Mouse (Mus musculus) limb, embryonic 15.5 days (tissue): ENCODE measurements around the gene C1qb. TPM values are rescaled to one million over a fixed set of nuclear protein-coding genes. Genes with fewer than 3 reads are reported as not detected.

Experiments
- ATAC-seq: fragments of 200-750 bp; cut with Nextera tagmentation; 2 replicates; pipeline ENCODE4 v1.8.0; 2017; ENCODE audit warnings: low read depth, moderate TSS enrichment; ENCODE audit not compliant: insufficient number of reproducible peaks, low FRiP score, low TSS enrichment
- H3K27ac ChIP-seq: fragments of 300-500 bp; sonication (generic); 2 replicates; pipeline ENCODE4 v1.5.1; 2015; ENCODE audit warnings: moderate library complexity, mild to moderate bottlenecking, inconsistent platforms
- H3K27me3 ChIP-seq: fragments of 300-500 bp; sonication (generic); 2 replicates; pipeline ENCODE4 v1.6.1; 2015; ENCODE audit warnings: inconsistent platforms
- H3K36me3 ChIP-seq: fragments of 300-500 bp; sonication (generic); 2 replicates; pipeline ENCODE4 v1.6.1; 2015; ENCODE audit warnings: inconsistent platforms
- H3K4me1 ChIP-seq: fragments of 300-500 bp; sonication (generic); 2 replicates; pipeline ENCODE4 v1.6.1; 2015; ENCODE audit warnings: inconsistent platforms
- H3K4me2 ChIP-seq: fragments of 300-500 bp; sonication (generic); 2 replicates; pipeline ENCODE4 v1.6.1; 2015; ENCODE audit warnings: mild to moderate bottlenecking, inconsistent platforms
- H3K4me3 ChIP-seq: fragments of 300-500 bp; sonication (generic); 2 replicates; pipeline ENCODE4 v1.5.1; 2015; ENCODE audit warnings: mild to moderate bottlenecking, inconsistent platforms
- H3K9ac ChIP-seq: fragments of 300-500 bp; sonication (generic); 2 replicates; pipeline ENCODE4 v1.6.1; 2015; ENCODE audit warnings: inconsistent platforms
- H3K9me3 ChIP-seq: fragments of 300-500 bp; sonication (generic); 2 replicates; pipeline ENCODE4 v1.6.1; 2016; ENCODE audit warnings: inconsistent platforms
- WGBS: fragments of 180-500 bp; shearing (Covaris S2); methylation state at CpG from one replicate; pipeline ENCODE4 v1.1.7; 2015; 5-methylcytosine and 5-hydroxymethylcytosine counted together
- polyA plus RNA-seq: library from polyadenylated mRNA; unstranded; fragments of >200 nt; fragmentation: Nextera tagmentation; extraction: Ambion mirVana; gene quantifications from 2 replicates; pipeline ENCODE4 v1.2.1, GENCODE M21; 2015

C1qb gene
- polyA plus RNA-seq, result 75.5 and 83.3 TPM in 2 replicates

DNA sequence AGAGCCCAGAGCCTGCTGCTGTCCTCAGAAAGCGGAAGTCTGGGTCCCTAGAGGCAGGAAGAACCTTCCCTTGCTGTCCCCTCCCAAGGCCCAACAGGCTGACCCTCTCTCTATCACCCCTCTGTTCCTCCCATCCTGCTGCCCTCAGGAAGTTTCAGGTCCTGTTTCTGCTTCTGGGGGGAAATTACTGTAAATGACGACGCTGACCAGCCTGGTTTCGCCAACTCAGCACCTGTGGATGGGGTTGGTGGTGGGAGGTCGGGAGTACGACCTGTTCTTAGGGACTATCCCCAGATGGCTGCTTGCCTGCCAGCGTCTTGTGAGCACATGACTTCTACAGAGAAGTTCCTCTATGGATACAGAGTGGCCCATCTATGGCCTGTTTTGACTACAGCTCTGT, at the start of gene C1qb:
Gene C1qb (minus strand): TSS at position 87 of the 400 bp plus-strand sequence.
- Histone ChIP-seq H3K27ac (no peak within 1 kb of the TSS), H3K27me3 (peaks cover 3% of the 10 kb centered on the region; the same call in 1 of the 2 replicates), H3K36me3 (no peaks in the 10 kb centered on the region), H3K4me3 (no peak within 1 kb of the TSS), H3K9me3 (no peaks in the 10 kb centered on the region), H3K4me2 (no peak within 1 kb of the TSS), H3K4me1 (no peaks in the 10 kb centered on the region), H3K9ac (no peak within 1 kb of the TSS)
- no peak for ATAC-seq
- 63% methylated on average over 7 of the region's 7 CpGs for WGBS

GRCm38 (mm10) chr4:136934746-136935613, 49.0 kb upstream of the C1qb start:
- peaks cover 10% of the 10 kb centered on the region; the same call in 1 of the 2 replicates for H3K27me3 ChIP-seq
- no peaks in the 10 kb centered on the region for H3K9me3 ChIP-seq
- H3K4me3 ChIP-seq, result no peak overlapping the region
- peaks cover 10% of the 10 kb centered on the region; the same call in 1 of the 2 replicates for H3K4me1 ChIP-seq
- WGBS, result 56% methylated on average over 18 of the region's 18 CpGs
- H3K36me3 ChIP-seq, result no peaks in the 10 kb centered on the region
- ATAC-seq, result no peak; the same call in 1 of the 2 replicates
- H3K9ac ChIP-seq, result no peak overlapping the region
- no peak overlapping the region for H3K27ac ChIP-seq
- no peak overlapping the region for H3K4me2 ChIP-seq

DNA sequence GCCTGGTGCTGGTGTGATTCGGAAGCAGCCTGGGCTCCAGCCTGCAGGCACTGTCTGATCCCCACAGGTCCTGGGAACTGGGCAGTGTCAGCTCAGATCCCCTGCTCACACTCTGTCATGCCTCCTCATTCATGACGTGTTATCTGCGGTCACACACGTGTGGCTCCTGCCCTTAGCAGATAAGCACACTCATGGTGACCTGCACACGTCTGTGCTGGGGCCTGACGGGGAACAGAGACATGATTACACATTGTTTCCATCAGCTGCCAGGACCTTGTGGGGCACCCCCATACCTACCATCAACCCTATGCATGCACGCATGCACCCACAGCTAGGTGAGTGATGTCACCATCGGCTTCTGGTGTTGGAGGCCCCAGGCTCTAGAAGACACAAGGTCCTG, 44.5 kb upstream of the C1qb start:
- Histone ChIP-seq H3K4me1 (peaks cover 9% of the 10 kb centered on the region; the same call in 1 of the 2 replicates), H3K36me3 (no peaks in the 10 kb centered on the region), H3K9me3 (no peaks in the 10 kb centered on the region), H3K27me3 (peaks cover 32% of the 10 kb centered on the region), H3K4me3 (no peak overlapping the region), H3K4me2 (no peak overlapping the region), H3K9ac (no peak overlapping the region), H3K27ac (no peak overlapping the region)
- WGBS, result 85% methylated on average over 8 of the region's 8 CpGs
- ATAC-seq, result no peak

DNA sequence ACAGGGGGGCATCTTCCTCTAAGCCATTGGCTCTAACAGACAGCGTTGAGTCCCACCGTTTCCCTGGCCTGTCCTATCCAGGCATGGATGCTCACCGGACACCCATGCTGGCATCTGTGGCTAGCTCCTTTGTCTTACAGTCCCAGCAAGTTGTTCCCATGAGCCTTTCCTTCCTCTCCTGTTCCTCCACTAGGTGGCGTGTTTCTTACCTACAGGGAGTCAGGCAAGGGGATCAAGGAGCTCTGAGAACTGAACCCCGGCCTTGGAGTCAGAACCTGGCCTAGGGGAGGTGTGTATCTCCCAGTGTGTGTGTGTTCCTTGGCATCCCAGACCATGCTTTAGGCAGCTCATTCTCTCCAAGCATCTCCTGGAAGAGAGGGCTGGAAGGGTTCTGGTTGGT, 42.9 kb upstream of the C1qb start:
- no peaks in the 10 kb centered on the region for H3K9me3 ChIP-seq
- H3K4me2 ChIP-seq, result no peak overlapping the region
- peaks cover 41% of the 10 kb centered on the region for H3K27me3 ChIP-seq
- ATAC-seq, result no peak
- H3K4me3 ChIP-seq, result no peak overlapping the region
- no peaks in the 10 kb centered on the region for H3K36me3 ChIP-seq
- 13% methylated on average over 5 of the region's 5 CpGs for WGBS
- H3K9ac ChIP-seq, result no peak overlapping the region
- H3K27ac ChIP-seq, result no peak overlapping the region
- no peaks in the 10 kb centered on the region for H3K4me1 ChIP-seq

DNA sequence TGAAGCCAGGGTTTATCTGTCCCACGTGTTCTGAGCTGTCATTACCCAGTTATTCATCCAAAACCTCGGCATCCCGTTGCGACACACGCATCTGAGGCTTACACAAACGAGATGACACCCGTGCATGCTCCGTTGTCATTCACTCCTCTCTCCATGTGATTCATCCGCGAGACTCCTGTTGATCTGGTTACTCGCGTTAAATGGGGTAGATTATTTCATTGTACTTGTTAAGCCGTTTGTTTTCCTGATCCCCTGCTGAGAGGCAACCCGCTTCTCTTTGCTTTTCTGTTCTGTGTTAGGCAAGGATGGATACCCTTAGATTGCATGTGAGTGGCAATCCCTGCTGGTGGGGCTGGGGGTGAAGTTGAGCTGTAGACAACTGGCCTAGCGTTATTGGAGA, 39.8 kb upstream of the C1qb start:
- Histone ChIP-seq H3K27me3 (peaks cover 40% of the 10 kb centered on the region), H3K4me2 (no peak overlapping the region), H3K4me3 (no peak overlapping the region), H3K9me3 (no peaks in the 10 kb centered on the region), H3K4me1 (no peaks in the 10 kb centered on the region), H3K9ac (no peak overlapping the region), H3K36me3 (no peaks in the 10 kb centered on the region), H3K27ac (no peak overlapping the region)
- no peak for ATAC-seq
- 24% methylated on average over 15 of the region's 15 CpGs for WGBS

GRCm38 (mm10) chr4:136924529-136924928, 38.5 kb upstream of the C1qb start:
- peaks cover 31% of the 10 kb centered on the region for H3K27me3 ChIP-seq
- H3K4me1 ChIP-seq, result no peaks in the 10 kb centered on the region
- H3K4me2 ChIP-seq, result no peak overlapping the region
- H3K36me3 ChIP-seq, result no peaks in the 10 kb centered on the region
- H3K27ac ChIP-seq, result no peak overlapping the region
- no peaks in the 10 kb centered on the region for H3K9me3 ChIP-seq
- H3K4me3 ChIP-seq, result no peak overlapping the region
- ATAC-seq, result no peak
- 3% methylated on average over 6 of the region's 6 CpGs for WGBS
- H3K9ac ChIP-seq, result no peak overlapping the region

- WGBS, result 81% methylated on average over 3 of the region's 3 CpGs
- no peak overlapping the region for H3K27ac ChIP-seq
- no peaks in the 10 kb centered on the region for H3K9me3 ChIP-seq
- no peak for ATAC-seq
- no peak overlapping the region for H3K9ac ChIP-seq
- H3K4me3 ChIP-seq, result no peak overlapping the region
- peaks cover 19% of the 10 kb centered on the region; the same call in 1 of the 2 replicates for H3K27me3 ChIP-seq
- H3K4me1 ChIP-seq, result no peaks in the 10 kb centered on the region
- H3K36me3 ChIP-seq, result no peaks in the 10 kb centered on the region
- H3K4me2 ChIP-seq, result no peak overlapping the region
These were observed 33.5 kb upstream of the C1qb start for GRCm38 (mm10) chr4:136919526-136919925.

DNA sequence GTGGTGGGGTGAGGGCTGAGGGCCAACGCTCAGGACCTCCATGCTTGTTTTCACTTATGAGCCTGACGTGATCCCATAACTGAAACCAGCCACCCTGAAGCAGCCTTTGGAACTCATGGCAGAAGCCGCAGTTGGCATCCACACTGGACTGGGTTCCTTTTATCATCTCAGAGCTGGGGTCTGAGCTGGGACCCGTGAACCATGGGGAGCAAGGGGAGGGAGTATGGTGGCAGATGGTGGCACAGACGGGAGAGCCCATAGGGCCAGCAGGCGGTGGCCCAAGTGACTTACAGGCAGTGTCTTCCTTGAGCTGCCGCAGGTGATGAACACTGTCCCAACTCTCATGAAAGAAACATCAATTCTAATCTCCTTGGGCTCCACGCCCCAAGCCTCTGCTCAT, 32.8 kb upstream of the C1qb start:
- 83% methylated on average over 8 of the region's 8 CpGs for WGBS
- H3K4me3 ChIP-seq, result no peak overlapping the region
- peaks cover 23% of the 10 kb centered on the region; the same call in 1 of the 2 replicates for H3K27me3 ChIP-seq
- H3K27ac ChIP-seq, result no peak overlapping the region
- no peak overlapping the region for H3K9ac ChIP-seq
- H3K9me3 ChIP-seq, result no peaks in the 10 kb centered on the region
- no peak for ATAC-seq
- no peaks in the 10 kb centered on the region for H3K36me3 ChIP-seq
- H3K4me1 ChIP-seq, result no peaks in the 10 kb centered on the region
- H3K4me2 ChIP-seq, result no peak overlapping the region

DNA sequence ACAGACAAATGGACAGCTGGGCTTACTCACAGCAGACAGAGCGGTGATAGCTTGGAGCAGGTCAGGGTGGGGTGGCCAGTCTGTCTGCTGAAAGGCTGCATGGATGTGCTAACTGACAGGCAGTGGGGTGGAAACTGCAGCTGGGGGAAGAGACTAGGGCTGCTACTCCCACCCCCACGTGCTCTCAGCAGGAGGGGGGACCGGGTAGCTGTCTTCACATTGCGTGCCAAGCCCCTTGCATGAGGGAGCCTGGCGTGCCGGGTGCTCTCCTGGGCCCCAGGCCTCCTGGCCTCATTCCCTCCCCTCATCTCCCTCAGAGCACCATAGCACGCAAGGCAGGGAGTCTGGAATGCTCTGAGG, 31.2 kb upstream of the C1qb start:
- Histone ChIP-seq H3K36me3 (no peaks in the 10 kb centered on the region), H3K9me3 (no peaks in the 10 kb centered on the region), H3K4me1 (no peaks in the 10 kb centered on the region), H3K27me3 (peaks cover 38% of the 10 kb centered on the region), H3K4me2 (no peak overlapping the region), H3K27ac (no peak overlapping the region), H3K4me3 (no peak overlapping the region), H3K9ac (no peak overlapping the region)
- WGBS, result 31% methylated on average over 7 of the region's 7 CpGs
- ATAC-seq, result no peak

DNA sequence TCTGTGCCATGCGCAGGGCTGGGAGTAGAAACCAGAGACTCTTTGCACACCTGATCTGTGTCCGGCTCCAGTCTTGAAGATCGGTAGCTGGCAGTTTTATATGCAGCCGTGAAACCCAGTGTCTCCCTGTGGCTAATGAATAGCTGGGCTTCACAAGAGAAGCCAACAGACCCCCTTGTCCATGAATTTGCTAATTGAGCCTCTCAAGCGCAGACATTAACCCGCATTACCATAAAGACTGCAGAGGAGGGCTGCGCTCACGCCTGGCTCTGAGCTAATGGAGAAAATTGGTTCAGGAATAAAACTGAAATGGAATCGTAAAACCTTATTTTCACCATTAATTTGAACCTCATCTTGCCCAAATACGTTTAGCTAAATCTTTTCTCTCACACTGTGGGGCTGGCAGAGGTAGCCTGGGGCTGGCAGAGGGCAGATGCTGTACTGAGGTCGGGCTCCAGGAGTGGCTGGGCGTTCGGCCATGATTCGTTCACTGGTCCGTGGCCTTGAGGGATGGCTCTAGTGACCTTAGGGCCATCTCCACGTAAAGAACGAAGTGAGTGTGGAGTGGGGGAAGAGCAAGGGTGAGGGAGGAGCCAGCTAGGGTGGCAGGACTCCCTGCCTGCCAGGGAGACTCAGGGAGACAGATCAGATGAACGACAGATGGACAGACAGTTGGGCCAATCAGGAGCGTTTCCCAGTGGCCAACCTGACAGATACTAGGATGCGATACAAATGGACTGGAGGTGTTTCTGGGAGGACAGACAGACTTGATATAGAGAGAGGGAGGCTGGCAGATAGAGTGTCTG, 30.6 kb upstream of the C1qb start:
- WGBS, result 51% methylated on average over 20 of the region's 20 CpGs
- Histone ChIP-seq H3K36me3 (no peaks in the 10 kb centered on the region), H3K4me1 (no peaks in the 10 kb centered on the region), H3K9ac (no peak overlapping the region), H3K27ac (no peak overlapping the region), H3K27me3 (peaks cover 44% of the 10 kb centered on the region), H3K9me3 (no peaks in the 10 kb centered on the region), H3K4me2 (no peak overlapping the region), H3K4me3 (no peak overlapping the region)
- no peak for ATAC-seq

- Histone ChIP-seq H3K9ac (no peak overlapping the region), H3K4me1 (no peaks in the 10 kb centered on the region), H3K9me3 (no peaks in the 10 kb centered on the region), H3K27me3 (peaks cover 72% of the 10 kb centered on the region), H3K4me2 (no peak overlapping the region), H3K4me3 (no peak overlapping the region), H3K36me3 (no peaks in the 10 kb centered on the region), H3K27ac (no peak overlapping the region)
- WGBS, result 10% methylated on average over 9 of the region's 9 CpGs
- ATAC-seq, result no peak
These were observed 26.9 kb upstream of the C1qb start for GRCm38 (mm10) chr4:136912841-136913240.

GRCm38 (mm10) chr4:136911804-136912203, 25.8 kb upstream of the C1qb start:
- Histone ChIP-seq H3K4me2 (no peak overlapping the region), H3K9me3 (no peaks in the 10 kb centered on the region), H3K27me3 (peaks cover 72% of the 10 kb centered on the region), H3K4me1 (no peaks in the 10 kb centered on the region), H3K4me3 (no peak overlapping the region), H3K36me3 (no peaks in the 10 kb centered on the region), H3K27ac (no peak overlapping the region), H3K9ac (no peak overlapping the region)
- 34% methylated on average over 9 of the region's 9 CpGs for WGBS
- no peak for ATAC-seq
